Comparison of ENCODE assay signal across 16 mouse cellular contexts in the genomic region with DNA sequence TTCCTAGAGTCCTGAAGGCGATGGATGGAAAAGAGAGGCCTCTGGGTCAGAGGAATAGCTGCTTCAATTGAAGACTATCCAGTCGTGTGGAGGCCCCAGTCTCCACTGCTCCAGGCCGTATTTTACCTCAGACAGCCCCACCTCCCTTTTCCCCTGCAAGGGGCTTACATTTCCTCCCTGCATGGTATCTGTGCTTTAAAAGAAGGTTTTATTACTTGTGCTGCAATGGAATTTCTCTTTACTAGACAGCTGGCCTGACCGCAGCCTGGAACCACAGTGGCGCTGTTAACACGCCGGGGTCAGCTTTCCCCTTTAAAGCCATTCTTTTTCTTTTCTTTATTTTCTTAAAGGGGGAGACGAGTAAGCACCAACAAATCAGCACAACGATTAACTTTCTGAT.
DNase-seq lines count a peak whose midpoint lies in the region; ATAC-seq and TF ChIP-seq lines count a peak whose summit lies in the region.
"Had no signal": no experiment of that assay in that cellular context is flagged by ENCODE, and none has a peak within 500 bp of the region (broad histone marks: within the 10 kb centered on the region; RNA-seq: fewer than 3 reads in every experiment).

No protein-coding gene starts in this region.

- peak; percentile 95 for DNase-seq in kidney, postnatal 0 days (ENCODE audit: low spot score)
- no peak for DNase-seq in kidney, postnatal 14 days
- DNase-seq in brain, embryonic 14.5 days (ENCODE audit: low read depth), result peak; percentile 54
- DNase-seq in embryo, embryonic 10.5 days (ENCODE audit: low spot score), result peak; percentile 81
- peak; percentile 79 for DNase-seq in limb, embryonic 11.5 days (ENCODE audit: low spot score)
- DNase-seq in right cerebral cortex, postnatal 36 days (ENCODE audit: low spot score in 2 of 2), result no peak
- DNase-seq in spleen, postnatal 36 days (ENCODE audit: low spot score in 2 of 2), result no peak
- DNase-seq in right cerebral cortex, adult 2 months (ENCODE audit: low spot score in 2 of 2), result no peak
- DNase-seq: cerebellum, adult 9-10 months; heart, adult 18-20 months; heart, postnatal 10 days; lung, postnatal 4 days; spleen, adult 18-20 months had no signal

- H3K27me3 ChIP-seq in kidney, postnatal 0 days (ENCODE audit: insufficient read depth, low read length), result no peaks in the 10 kb centered on the region
- H3K27me3 ChIP-seq in limb, embryonic 11.5 days (ENCODE audit: control insufficient read depth, insufficient read depth, low read length), result peaks cover 56% of the 10 kb centered on the region
- H3K27me3 ChIP-seq: intestine, embryonic 15.5 days had no signal

- H3K9me3 ChIP-seq in kidney, postnatal 0 days (replicated peaks; ENCODE audit: low read length), result no peaks in the 10 kb centered on the region
- H3K9me3 ChIP-seq in limb, embryonic 11.5 days (ENCODE audit: control insufficient read depth, low read length), result no peaks in the 10 kb centered on the region
- H3K9me3 ChIP-seq: intestine, embryonic 15.5 days had no signal

- WGBS in kidney, postnatal 0 days, result 25% methylated on average over 9 of the region's 9 CpGs
- 7% methylated on average over 9 of the region's 9 CpGs for WGBS in limb, embryonic 11.5 days

- H3K27ac ChIP-seq in kidney, postnatal 0 days, result no peak overlapping the region
- no peak overlapping the region for H3K27ac ChIP-seq in limb, embryonic 11.5 days (replicated peaks; ENCODE audit: low read depth, low read length)
- H3K27ac ChIP-seq: intestine, embryonic 15.5 days had no signal

- H3K36me3 ChIP-seq in kidney, postnatal 0 days (ENCODE audit: insufficient read depth, low read length), result no peaks in the 10 kb centered on the region
- no peaks in the 10 kb centered on the region for H3K36me3 ChIP-seq in limb, embryonic 11.5 days (ENCODE audit: control insufficient read depth, insufficient read depth, low read length)
- H3K36me3 ChIP-seq: intestine, embryonic 15.5 days had no signal

- H3K9ac ChIP-seq in kidney, postnatal 0 days (ENCODE audit: low read depth, low read length), result no peak overlapping the region
- H3K9ac ChIP-seq in limb, embryonic 11.5 days (ENCODE audit: low read length), result no peak overlapping the region
- H3K9ac ChIP-seq: intestine, embryonic 15.5 days had no signal

- 0 out of 2 replicates have a peak, but pooled peaks have one; percentile 21 for TF ChIP-seq CTCF in kidney, postnatal 0 days (IDR thresholded peaks at IDR 0.05; ENCODE audit: low read depth)
- TF ChIP-seq CTCF in brain, embryonic 14.5 days (IDR thresholded peaks at IDR 0.05; ENCODE audit: borderline replicate concordance, extremely low read depth, insufficient read depth, insufficient read length), result no peak

- TF ChIP-seq POLR2A in brain, embryonic 14.5 days (IDR thresholded peaks at IDR 0.05; ENCODE audit: borderline replicate concordance, extremely low read depth, insufficient read depth, insufficient read length, poor library complexity, severe bottlenecking), result no peak

- no peak; the same call in 1 of the 2 replicates for ATAC-seq in kidney, postnatal 0 days (replicated peaks; ENCODE audit: low FRiP score, low read depth)
- peak; percentile 36; the same call in 1 of the 2 replicates for ATAC-seq in limb, embryonic 11.5 days (ENCODE audit: insufficient number of reproducible peaks, low FRiP score, low TSS enrichment, low read depth)
- ATAC-seq: intestine, embryonic 15.5 days had no signal

- H3K4me1 ChIP-seq in kidney, postnatal 0 days (replicated peaks; ENCODE audit: insufficient read depth, low read length), result peaks cover 10% of the 10 kb centered on the region; the same call in 1 of the 2 replicates
- peaks cover 40% of the 10 kb centered on the region for H3K4me1 ChIP-seq in limb, embryonic 11.5 days (ENCODE audit: control insufficient read depth, insufficient read depth, low read length)
- H3K4me1 ChIP-seq: intestine, embryonic 15.5 days had no signal

- H3K4me2 ChIP-seq in kidney, postnatal 0 days (ENCODE audit: low read length), result no peak overlapping the region
- H3K4me2 ChIP-seq in limb, embryonic 11.5 days (ENCODE audit: low read depth, severe bottlenecking), result no peak overlapping the region
- H3K4me2 ChIP-seq: intestine, embryonic 15.5 days had no signal

- H3K4me3 ChIP-seq in kidney, postnatal 0 days (replicated peaks; ENCODE audit: low read depth, low read length), result no peak overlapping the region
- no peak overlapping the region for H3K4me3 ChIP-seq in limb, embryonic 11.5 days (ENCODE audit: low read depth, low read length)
- H3K4me3 ChIP-seq: erythroblast, embryonic 14.5 days; intestine, embryonic 15.5 days; myocyte had no signal

Comparison
In these comparisons a context has a peak if more than half of its experiments do, and no peak if none do; other contexts are left out.
1. DNase-seq: peak in kidney, postnatal 0 days (single experiment), brain, embryonic 14.5 days (single experiment), embryo, embryonic 10.5 days (single experiment) and limb, embryonic 11.5 days (single experiment); none in kidney, postnatal 14 days (single experiment), right cerebral cortex, postnatal 36 days (0 of 2), spleen, postnatal 36 days (0 of 2) and right cerebral cortex, adult 2 months (0 of 2).